Mouse (Mus musculus) megakaryocyte, embryonic 14.5 days (primary cell): ENCODE measurements at regions not wholly inside any gene's neighbourhood (a gene's known extent, or its start where the extent isn't known, plus 50 kb on each side); places are given as distances from the start of the nearest gene placed in this dataset.

ENCODE experiments used
- FLI1 ChIP-seq: IDR thresholded peaks from 2 replicates; pipeline ENCODE4 v1.6.1; 2012; ENCODE audit warnings: low read length, inconsistent platforms, mixed read lengths
- GATA1 ChIP-seq: IDR thresholded peaks from 3 replicates; pipeline ENCODE4 v1.6.1; 2012; ENCODE audit warnings: mixed read lengths, low read length, inconsistent platforms, borderline replicate concordance

GRCm38 (mm10) chr9:116410461-116410860, 235.3 kb upstream of the Tgfbr2 start:
- no peak for TF ChIP-seq GATA1
- TF ChIP-seq FLI1, result no peak
